Mouse (Mus musculus): ENCODE measurements around the gene Frmpd2.

The Frmpd2 gene

GRCm38 (mm10) chr14:33607431-33607830 lies 135.9 kb downstream of the Frmpd2 start:
- in situ Hi-C loops (cut with MseI, MboI), result no loop called here

Measured in mouse trophoblast stem cell (cell line).